Mouse (Mus musculus) lung, postnatal 0 days (tissue): ENCODE measurements around the gene Pou2f1.

Source experiments
- CTCF ChIP-seq: IDR thresholded peaks from 2 replicates; pipeline ENCODE4 v1.5.1; 2016; ENCODE audit warnings: antibody characterized with exemption, mild to moderate bottlenecking
- EP300 ChIP-seq: IDR thresholded peaks from 2 replicates; pipeline ENCODE4 v1.6.1; 2016; ENCODE audit warnings: antibody characterized with exemption, mild to moderate bottlenecking, control low read depth

- no peak for TF ChIP-seq CTCF
- no peak for TF ChIP-seq EP300
These were observed 150.3 kb downstream of the Pou2f1 start for GRCm38 (mm10) chr1:165852131-165852530.
